Mouse (Mus musculus): Measurements from ENCODE around the gene Slc2a9.

DNA sequence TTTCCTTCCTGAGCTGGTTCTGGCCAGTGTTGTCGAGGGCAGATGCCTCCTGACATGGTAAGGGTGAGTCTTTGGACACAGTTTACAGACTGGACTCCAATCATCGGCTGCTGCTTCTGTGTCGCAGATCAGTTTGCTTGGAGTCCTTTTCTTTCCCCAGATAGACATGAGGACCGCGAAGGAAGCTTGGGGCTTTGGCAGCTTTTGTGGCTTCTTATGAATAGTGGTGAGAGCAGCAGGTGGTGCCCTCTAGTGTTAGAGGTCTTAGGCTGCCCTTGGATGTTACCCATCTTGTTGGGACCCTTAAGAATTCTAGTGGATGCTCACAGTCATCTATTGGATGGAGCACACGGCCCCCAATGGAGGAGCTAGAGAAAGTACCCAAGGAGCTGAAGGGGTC lies 13.3 kb upstream of the Slc2a9 start:
- TF ChIP-seq GATA1 (IDR thresholded peaks at IDR 0.05; ENCODE audit: borderline replicate concordance, low read length) (no peak), FLI1 (IDR thresholded peaks at IDR 0.05; ENCODE audit: low read length) (no peak)

All from megakaryocyte, embryonic 14.5 days (primary cell).